Mouse (Mus musculus): ENCODE results near the gene Cplx2.

DNA sequence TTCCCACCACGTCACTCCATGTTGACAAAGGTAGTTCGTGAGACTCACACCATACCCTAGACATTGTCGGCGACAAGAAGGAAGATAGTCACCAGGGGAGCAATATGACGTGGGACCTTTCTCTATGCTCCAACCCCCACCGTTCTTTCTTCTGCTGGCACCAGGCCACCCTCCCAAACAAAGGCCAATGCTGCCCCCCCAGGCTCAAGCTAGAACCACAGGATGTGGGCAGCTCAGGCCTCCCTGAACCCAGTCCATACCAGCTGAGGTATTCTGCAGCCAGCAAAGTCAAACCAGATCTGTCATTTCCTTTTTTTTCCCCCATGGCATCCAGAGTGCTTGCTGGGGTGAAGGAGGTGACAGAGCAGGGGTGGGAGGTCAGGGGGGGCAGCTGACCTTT lies 3.4 kb upstream of the Cplx2 start:
- TF ChIP-seq POLR2A (IDR thresholded peaks at IDR 0.05; ENCODE audit: borderline replicate concordance, control insufficient read depth, low read depth, low read length) (no peak), CTCF (IDR thresholded peaks at IDR 0.05; ENCODE audit: control insufficient read depth, insufficient read depth, low read length) (peak; percentile 37; the same call in 1 of the 2 replicates)

Data from bone marrow, adult 2 months (tissue).